Mouse (Mus musculus): ENCODE data around the gene Sytl2. TPM values are rescaled to one million over a fixed set of nuclear protein-coding genes. Genes with fewer than 3 reads are reported as not detected.

Gene Sytl2
- total RNA-seq, 2 experiments from 2014 or later, result not detected

DNA sequence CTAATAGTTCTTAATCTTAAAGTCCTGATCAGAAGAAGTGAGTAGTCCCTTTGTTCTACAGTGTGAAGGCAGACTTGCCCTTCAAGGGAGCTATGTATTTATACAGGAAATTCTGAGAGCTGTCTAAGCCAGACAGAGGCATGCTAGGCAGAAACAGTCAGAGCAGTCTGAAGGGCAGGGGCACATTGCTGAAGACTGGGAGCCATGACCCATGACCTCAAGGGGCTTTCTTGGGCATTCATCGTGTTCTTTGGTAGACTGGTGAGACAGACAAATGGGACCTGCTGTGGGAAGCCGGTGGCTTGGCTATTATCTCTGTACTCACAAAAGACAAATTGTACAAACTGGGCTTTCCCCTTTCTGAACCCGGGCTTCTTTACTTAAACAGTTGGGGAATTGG, 4.0 kb downstream of the Sytl2 start:
- no peak for ATAC-seq (replicated peaks; ENCODE audit: poor library complexity, severe bottlenecking)

DNA sequence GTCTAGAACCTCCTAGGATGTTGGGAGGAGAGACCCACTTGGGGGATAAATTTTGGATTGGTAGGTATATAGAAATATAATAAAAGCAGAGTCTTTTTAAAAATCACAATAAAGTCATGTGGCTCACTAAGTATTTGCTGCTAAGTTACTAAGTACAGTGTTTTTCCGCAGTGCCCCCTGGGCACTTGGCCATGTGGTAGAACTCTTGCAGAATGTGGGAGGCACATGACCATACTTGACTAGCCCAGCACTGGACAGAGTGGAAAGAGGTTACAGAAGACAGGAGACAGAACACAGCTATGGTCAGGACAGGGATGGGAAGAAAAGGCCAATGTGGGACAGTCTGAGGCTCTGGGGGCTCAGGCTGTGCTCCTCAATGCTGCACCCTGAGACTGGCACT, 4.9 kb downstream of the Sytl2 start:
- ATAC-seq (replicated peaks; ENCODE audit: poor library complexity, severe bottlenecking), result no peak

DNA sequence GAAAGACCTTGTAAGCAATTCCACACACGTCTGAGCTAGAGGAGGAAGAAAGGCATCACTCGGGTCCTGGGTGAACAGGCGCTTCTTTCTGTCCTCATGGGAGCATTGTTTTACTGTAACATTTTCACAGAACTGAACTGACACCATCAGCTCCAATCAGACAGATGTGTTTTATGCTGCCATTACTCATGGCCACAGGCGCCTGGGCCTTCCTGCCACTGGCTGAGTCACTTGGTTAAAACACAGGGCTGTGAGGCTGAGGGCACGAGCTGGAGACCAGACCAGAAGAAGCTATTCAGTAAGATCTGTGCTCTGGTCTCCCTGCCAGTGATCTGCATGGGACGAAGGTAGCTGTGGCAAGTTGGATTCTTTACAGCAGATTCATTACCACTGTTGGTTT, 6.0 kb downstream of the Sytl2 start:
- ATAC-seq (replicated peaks; ENCODE audit: poor library complexity, severe bottlenecking), result no peak

DNA sequence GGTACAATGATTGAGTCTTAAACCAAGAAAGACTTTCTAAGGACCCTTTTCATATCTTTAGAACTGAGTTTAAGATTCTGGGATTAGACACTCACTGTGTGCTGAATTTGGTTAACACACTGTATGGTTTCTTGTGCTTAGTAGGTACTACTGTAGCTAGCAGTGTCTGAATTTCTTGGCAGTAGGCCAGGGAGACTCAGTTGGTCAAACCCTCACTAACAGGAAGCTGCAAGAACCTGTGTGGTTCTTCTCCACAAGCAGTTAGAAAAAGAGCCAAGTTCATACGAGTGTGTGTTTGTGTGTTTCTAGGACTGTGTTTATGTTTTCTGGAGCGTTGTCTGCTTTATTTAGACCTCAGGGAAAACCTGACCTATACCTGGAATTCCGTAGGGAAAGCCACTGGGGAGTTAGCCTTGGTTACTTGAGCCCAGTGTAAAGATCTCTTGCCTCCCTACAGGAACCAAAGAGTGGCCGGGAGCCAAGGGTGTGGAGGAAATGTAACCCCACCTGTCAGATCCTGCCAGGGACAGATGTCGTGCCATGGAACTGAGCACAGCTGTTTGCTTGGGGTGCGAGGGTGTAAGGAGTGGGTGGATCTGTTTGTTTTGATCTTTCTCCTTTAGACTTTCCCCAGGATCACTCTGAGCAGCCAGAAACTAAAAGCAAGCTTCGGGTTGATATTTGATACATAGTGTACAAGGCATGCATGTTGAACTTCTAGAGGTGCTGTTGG, 10.3 kb downstream of the Sytl2 start:
- no peak for ATAC-seq (replicated peaks; ENCODE audit: poor library complexity, severe bottlenecking)

DNA sequence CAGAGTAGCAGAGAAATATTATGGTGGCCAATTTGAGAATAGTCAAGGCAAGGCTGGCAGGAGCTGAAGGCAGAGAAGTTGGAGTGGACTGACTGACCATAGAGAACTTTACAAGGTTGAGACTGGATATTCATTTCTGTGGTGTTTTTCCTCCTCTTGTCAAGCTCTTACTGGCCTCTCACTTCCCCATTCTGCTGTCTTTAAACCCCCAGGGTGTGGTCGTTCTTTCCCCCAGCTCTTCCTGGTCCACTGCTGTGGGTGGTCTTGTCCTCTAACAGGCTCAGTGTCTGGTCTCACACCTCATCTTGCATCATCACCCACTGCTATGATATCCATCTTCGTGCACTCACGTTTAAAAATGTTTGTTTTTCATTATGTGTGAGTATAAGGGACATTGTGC, 11.4 kb downstream of the Sytl2 start:
- ATAC-seq (replicated peaks; ENCODE audit: poor library complexity, severe bottlenecking), result peak; percentile 99

DNA sequence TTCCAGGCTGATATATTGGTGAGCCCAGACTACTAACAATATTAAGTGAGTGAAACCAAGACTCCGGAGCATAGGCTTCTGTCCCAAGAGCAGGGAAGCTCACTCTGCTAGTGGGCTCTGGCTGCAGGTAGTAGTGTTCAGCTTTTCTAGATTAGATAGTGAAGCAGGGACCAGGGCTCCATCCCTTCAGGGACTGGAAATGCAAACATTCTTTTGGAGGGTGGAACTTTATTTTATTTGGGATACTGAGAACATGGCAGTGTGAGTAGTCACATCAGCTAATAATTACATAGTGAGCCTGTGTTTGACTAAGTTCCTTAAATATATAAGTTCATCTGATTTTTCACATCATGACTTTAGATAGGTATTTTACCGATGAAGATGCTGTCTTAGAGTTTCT, 14.8 kb downstream of the Sytl2 start:
- ATAC-seq (replicated peaks; ENCODE audit: poor library complexity, severe bottlenecking), result no peak

DNA sequence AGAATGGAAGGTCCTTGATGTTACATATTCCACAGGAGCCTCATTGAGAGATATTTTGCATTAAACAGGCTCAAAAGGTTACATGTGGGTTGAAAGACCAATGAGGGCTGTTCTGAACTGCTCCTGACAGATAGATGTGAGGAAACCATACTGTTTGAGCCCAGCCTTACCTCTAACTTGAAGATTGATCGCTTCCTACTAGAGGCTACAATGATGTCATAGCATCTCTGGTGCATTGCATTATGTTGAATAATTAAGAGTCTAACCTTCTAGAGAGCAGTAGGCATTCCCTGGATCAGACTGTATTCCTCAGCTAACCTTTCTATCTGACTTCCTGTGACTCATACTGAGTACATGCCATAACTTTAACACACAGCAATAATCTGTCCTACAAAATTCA, 17.4 kb downstream of the Sytl2 start:
- no peak for ATAC-seq (replicated peaks; ENCODE audit: poor library complexity, severe bottlenecking)

DNA sequence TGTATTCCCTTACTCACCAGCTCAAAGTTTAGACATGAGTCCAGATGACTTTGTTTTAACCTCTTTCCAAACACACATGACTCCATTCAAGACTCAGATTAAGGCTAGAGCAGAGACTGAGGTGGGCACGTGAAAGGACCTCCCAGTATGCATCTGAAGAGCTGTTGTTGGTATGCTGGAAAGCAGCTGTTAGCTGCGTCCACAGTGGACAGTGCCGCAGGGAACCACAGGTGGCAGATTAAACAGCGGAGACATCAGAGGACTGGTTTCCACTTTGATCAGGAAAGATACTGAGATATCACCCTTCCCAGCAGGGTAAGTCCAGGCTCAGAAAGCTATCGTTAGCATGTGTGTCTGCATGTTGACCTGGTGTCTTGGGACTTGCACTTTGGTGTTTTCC, 18.1 kb downstream of the Sytl2 start:
- ATAC-seq (replicated peaks; ENCODE audit: poor library complexity, severe bottlenecking), result no peak

DNA sequence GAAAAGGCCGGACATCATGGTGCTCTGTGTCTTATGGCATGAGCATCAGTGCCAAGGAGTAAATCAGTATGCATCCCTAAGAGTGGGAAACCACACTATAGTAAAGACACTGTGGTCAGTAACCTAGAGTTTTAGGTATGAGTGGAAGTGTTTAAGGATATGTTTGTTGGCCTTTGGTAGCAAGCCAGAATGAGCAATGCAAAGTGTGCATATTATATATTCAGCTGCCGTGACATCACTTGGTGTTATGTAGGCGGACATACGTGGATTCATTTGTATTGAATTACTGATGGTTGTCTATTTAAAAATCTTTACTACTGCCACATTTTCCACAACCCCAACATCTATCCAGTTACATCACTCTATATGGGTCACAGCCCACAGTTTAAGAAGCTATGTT, 23.1 kb downstream of the Sytl2 start:
- ATAC-seq (replicated peaks; ENCODE audit: poor library complexity, severe bottlenecking), result no peak

DNA sequence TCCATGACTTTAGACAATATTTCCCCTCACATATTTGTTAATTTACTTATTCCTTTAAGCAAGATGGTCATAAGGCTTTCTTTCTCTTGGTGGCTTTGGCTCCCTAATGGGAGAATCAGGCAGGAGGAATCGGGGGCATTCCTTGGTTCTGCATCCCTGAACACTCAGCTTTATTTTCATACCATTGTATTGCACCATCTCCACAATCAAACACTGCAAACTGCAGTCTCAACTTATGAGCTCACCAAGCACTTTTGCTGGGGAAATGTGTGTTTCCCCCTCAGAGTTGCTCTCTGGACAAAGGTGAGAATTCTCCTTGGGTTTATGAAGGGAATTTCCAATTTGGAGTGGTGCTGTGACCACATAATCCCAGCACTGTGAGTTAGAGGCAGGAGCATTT, 28.1 kb downstream of the Sytl2 start:
- ATAC-seq (replicated peaks; ENCODE audit: poor library complexity, severe bottlenecking), result no peak

DNA sequence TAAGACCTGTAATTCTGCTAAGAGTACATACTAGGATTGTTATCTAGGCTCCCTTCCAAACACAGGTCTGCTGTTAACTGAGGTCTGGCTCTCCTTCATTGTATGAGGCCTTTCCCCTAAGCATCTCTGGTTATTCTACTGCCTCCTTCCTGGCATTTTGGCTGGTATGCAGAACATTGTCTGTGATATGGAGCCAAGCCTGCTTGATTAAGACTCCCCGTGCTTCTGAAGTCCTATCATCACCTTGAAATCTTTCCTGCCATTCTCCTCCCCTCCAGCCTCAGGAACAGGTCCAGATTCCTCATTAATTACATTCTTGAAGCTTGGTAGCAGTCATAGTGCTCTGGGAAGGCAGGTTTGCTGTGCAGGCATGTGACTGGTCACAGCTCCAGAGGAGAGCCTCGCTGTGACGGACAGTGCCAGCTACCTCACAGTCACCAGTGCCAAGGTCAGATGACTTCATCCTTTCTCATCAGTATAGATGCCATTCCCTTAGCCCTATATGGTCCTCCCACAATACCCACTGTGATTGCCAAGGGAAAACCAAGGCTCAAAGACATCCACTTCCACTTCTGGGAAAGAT, 30.5 kb downstream of the Sytl2 start:
- no peak for ATAC-seq (replicated peaks; ENCODE audit: poor library complexity, severe bottlenecking)

DNA sequence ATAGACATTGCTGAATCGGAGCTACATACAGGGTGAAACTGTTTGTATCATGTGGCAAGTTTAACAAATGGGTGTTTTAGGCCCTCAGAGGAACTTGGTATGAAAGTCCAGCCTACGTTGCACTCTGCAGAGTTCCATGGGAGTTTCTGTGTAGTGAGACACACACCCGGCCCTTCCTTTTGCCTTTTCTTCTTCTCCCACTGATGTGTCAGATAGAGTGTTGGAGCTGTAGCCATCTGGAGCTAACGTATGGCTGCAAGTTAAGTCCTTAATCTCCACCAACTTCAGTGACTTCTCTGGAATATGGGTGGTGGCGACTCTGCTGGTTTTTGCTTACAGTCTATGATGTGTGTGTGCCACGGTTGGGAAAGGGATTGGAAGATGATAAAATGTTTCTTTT, 32.3 kb downstream of the Sytl2 start:
- no peak for ATAC-seq (replicated peaks; ENCODE audit: poor library complexity, severe bottlenecking)

DNA sequence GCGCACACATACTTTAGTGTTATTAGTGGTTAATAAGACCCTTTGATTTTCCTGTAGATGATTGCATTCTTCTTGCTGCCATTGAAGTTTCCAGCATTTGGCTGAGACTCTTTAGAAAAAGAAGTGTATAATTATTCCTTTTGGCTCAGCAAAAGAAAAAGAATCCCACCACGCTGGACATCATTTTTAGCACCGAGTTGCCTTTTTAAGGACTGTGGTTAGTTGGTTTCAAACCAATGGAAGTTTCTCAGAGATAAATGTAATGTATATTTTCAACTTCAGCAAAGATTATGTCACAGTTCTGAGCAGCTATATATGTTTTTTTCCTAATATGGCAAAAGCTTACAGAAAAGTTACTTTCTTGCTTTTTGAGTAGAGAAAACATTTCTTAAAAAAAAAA, 32.8 kb downstream of the Sytl2 start:
- no peak for ATAC-seq (replicated peaks; ENCODE audit: poor library complexity, severe bottlenecking)

DNA sequence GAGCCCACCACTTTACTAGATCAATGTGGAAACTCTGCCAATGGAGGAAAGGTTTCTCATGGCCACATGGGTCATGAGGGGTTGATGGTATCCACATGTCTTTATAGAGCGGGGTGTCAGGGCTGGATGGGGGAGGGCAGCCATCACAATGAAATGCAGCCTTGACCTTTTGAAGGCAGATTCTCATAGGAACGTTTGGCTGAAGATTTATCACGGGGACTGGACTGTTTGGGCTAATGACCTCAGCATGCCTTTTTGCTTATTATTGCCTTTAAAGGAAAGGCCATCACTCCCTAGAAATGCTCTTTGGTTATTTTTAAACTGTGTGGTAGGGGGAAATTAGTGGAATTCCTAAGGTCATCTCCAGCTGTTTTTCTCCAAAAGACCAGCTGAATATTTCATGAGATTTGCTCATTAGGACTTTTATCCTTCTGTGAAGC, 33.7 kb downstream of the Sytl2 start:
- no peak for ATAC-seq (replicated peaks; ENCODE audit: poor library complexity, severe bottlenecking)

DNA sequence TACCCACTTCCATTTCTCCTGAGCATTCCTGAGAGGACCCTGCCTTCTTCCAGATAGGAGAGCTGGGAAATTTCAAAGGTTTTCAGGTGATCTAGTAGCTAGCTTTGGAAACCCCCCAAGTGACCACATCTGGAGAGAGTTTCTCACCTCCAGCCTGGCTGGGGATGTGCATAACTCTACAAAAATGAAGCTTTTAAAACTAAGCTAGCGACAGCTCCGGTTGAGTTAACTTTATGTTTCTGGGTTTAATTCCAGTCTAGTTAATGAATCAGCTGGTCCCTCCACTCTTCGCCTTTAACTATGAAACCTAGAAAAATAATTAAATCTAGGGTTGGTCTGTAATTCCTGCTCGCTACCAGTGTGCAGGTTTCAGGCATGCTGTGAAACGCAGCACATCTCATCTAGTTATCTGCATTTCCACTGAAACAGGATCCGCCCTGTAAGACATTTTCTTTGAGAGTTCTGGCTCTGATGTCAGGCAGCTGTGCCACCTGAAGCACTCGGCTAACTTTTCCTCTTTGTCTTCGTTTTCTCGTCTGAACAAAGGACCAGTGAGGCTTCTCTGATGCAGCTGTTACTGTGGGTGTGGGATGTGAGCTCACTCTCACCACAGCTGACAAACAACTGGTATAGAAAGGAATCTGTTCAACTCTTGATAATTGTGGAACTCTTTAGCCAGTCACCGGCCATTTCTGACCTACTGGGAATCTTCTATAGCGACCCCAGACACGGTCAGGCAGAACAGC, 39.3 kb downstream of the Sytl2 start:
- no peak for ATAC-seq (replicated peaks; ENCODE audit: poor library complexity, severe bottlenecking)

DNA sequence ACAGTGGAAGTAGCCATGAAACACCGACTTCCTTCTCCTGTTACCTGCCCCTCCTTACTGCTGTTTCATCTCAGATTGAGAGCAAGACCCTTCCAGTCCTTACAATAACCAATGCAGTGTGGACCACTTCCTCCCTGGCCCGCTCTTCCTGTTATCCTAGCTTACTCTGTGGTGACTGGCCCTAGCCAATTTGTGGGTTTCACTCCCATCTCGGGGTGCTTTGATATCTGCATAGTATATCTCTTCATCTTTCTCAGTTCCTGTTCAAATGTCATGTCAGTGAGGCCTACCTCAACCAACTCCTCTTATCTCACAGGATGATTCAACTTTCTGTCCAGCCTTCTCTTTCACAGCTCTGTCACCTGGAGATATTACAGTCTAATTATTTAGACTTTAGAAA, 42.9 kb downstream of the Sytl2 start:
- ATAC-seq (replicated peaks; ENCODE audit: poor library complexity, severe bottlenecking), result peak; percentile 70

DNA sequence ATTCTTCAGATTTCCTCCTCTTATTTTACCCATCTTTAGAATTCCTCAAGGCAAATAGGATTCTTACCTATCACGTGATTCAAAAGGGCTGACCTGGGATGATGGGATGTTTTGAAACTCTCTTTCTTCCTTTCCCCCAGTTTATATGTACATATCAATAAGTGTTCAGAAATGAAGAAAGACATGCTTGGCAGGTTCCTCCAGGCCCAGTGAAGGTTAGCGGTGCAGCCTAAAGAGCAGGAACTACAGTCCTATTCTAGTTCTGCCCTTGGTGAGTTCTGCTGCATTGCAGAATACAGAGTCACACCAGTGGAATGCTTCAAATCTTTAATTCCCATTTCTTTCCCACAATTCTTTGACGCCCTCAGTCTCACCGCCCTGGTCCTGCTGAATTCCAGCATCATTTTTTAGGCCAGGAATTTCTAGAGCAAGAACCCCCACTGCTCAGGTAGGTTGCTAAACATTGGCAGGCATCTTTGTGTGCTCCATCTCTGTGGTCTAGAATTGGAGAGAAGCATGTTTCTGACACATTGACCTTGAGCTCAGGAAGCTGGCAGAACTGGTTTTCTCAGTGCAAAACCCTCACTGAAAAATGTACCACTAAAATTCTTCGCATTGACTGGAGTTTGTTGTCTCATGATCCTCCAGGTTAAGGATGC, 45.9 kb downstream of the Sytl2 start:
- ATAC-seq (replicated peaks; ENCODE audit: poor library complexity, severe bottlenecking), result no peak

DNA sequence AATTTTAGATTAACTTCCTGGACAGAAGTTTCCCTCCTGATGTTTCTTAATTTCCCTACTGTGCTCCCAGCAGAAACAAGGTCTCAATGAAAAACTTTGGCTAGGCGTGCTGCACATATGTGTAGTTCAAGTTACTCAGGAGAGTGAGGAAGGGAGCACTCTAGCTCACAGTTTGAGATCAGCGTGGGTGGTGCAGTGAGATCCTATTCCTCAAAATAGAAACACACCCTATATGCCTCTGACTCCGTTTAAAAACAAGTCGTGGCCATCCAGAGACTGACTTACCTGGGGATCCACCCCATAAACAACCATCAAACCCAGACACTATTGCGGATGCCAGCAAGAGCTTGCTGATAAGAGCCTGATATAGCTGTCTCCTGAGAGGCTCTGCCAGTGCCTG, 47.0 kb downstream of the Sytl2 start:
- no peak for ATAC-seq (replicated peaks; ENCODE audit: poor library complexity, severe bottlenecking)

DNA sequence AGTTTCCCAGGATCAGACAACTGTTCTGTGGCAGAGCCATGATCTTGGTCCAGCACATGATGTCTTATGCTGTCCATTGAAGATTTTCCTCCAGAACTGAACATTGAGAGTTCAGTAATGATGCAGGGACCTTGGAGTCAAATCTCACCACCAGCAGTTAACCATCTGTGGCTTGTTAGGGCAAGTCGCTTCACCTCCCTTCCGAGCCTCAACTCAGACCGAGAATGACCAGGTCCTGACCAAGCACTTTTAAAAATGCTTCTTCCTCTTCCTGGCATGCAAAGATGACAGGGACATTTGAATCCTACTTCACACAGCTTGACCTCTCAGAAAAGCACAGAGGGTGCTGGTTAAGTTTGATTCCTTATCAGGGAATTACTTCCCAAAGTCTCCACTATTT, 50.1 kb downstream of the Sytl2 start:
- ATAC-seq (replicated peaks; ENCODE audit: poor library complexity, severe bottlenecking), result no peak

DNA sequence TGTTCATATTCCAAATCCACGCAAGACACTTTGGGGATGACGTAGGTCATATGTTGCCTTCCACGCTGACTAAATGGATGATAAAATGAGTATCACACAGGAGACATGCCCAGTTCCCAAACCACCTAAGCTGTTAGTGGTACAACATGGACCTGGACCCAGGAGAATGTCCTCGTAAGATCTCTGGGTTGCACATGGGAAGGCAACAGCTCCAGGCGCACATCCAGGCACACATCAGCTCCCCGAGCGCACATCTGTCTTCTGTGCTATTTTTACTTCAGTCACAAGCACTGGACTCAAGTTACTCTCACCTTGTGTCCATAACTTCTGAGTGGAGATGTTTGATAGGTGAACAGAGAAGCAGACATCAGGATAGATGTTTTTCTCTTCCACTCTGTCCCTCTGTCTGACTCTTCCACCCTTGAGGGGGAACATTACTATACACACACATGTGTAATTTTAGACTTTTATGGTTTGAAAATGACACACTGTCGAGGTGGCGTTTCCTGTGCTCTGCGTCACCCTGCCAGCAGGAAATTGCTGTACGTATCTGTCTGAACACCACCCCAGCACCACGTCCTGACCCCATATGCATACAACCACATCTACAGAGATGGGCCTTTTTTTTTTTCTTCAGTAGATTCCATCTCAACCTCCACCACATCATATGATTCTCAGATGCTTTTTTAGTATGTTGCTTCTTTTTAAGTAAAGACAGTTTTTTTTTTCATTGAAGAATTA, 51.6 kb downstream of the Sytl2 start:
- peak; percentile 59 for ATAC-seq (replicated peaks; ENCODE audit: poor library complexity, severe bottlenecking)

DNA sequence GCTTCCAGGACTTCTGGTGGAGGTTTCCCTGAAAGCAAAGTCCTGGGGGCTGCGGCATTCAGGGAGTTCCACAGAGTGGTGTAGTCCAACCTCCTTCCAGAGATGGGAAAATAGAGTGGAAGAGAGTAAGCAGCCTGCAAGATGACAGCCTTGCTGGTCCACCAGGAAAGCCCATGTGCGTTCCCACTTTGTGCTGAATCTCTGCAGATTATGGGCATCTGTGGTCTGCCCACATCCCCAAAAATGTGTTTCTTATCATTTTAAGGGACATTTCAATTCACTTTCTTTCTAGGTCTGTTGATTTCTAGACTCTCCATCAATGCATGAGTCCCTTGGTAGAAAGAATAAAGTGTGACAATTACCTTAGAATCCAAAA, 52.2 kb downstream of the Sytl2 start:
- no peak for ATAC-seq (replicated peaks; ENCODE audit: poor library complexity, severe bottlenecking)
